Mouse (Mus musculus) megakaryocyte, embryonic 14.5 days (primary cell): ENCODE measurements around the gene Lrp1. TPM values are rescaled to one million over a fixed set of nuclear protein-coding genes. Genes with fewer than 3 reads are reported as not detected.

Experiments used
- H3K27me3 ChIP-seq: replicated peaks from 2 replicates; pipeline ENCODE3; 2012; ENCODE audit warnings: inconsistent platforms
- H3K36me3 ChIP-seq: replicated peaks from 2 replicates; pipeline ENCODE3; 2012; ENCODE audit warnings: low read length, inconsistent platforms, mixed read lengths
- H3K4me1 ChIP-seq: 2 replicates; pipeline ENCODE4 v1.6.1; 2012; ENCODE audit warnings: inconsistent platforms
- H3K4me3 ChIP-seq: replicated peaks from 2 replicates; pipeline ENCODE3; 2012; ENCODE audit warnings: moderate library complexity, mild to moderate bottlenecking, inconsistent platforms
- H3K9me3 ChIP-seq: 2 replicates; pipeline ENCODE4 v1.6.1; 2012; ENCODE audit warnings: inconsistent platforms
- FLI1 ChIP-seq: IDR thresholded peaks from 2 replicates; pipeline ENCODE4 v1.6.1; 2012; ENCODE audit warnings: low read length, inconsistent platforms, mixed read lengths
- GATA1 ChIP-seq: IDR thresholded peaks from 3 replicates; pipeline ENCODE4 v1.6.1; 2012; ENCODE audit warnings: mixed read lengths, low read length, inconsistent platforms, borderline replicate concordance
- polyA plus RNA-seq: library from polyadenylated mRNA; stranded (reverse); fragments of >175 nt; gene quantifications from 2 replicates; pipeline ENCODE4 v1.2.3, GENCODE M21; 2012; ENCODE audit warnings: low replicate concordance; ENCODE audit not compliant: insufficient read depth

Gene Lrp1
- polyA plus RNA-seq, 1 experiment: 208 TPM

DNA sequence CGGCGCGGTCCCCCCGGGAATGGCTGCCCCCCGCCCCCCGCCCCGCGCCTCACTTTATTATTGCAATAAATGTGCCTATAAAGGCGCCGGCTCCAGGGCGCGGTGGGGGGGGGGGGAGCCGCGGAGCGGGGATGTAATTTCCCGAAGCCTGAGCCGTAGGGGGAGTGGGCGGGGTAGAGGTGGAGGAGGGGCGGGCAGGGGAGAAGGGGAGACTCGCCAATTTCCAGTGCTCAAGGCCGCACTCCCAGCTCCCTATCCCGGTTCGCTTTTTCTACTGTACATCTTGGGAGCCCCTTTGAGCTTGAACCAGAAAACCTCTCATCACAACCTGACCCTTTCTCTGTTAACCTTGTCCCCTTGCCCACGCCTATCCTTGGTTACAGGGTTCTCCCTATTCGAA is 90.0 kb downstream of the Lrp1 start:
- H3K27me3 ChIP-seq: peaks cover 100% of the 10 kb centered on the region
- H3K36me3 ChIP-seq: no peaks in the 10 kb centered on the region
- H3K9me3 ChIP-seq: peaks cover 4% of the 10 kb centered on the region; the same call in 1 of the 2 replicates
- TF ChIP-seq FLI1 (no peak), GATA1 (no peak)
- no peak overlapping the region for H3K4me3 ChIP-seq
- H3K4me1 ChIP-seq: peaks cover 62% of the 10 kb centered on the region

GRCm38 (mm10) chr10:127527481-127527880 is 93.5 kb downstream of the Lrp1 start:
- Histone ChIP-seq H3K4me3 (peak overlapping the region; percentile 50), H3K36me3 (no peaks in the 10 kb centered on the region), H3K27me3 (peaks cover 87% of the 10 kb centered on the region), H3K9me3 (no peaks in the 10 kb centered on the region), H3K4me1 (peaks cover 54% of the 10 kb centered on the region)
- TF ChIP-seq FLI1: no peak
- TF ChIP-seq GATA1: no peak

GRCm38 (mm10) chr10:127526681-127527080 is 94.3 kb downstream of the Lrp1 start:
- Histone ChIP-seq H3K36me3 (no peaks in the 10 kb centered on the region), H3K4me1 (peaks cover 52% of the 10 kb centered on the region), H3K9me3 (no peaks in the 10 kb centered on the region), H3K4me3 (peak overlapping the region; percentile 91), H3K27me3 (peaks cover 79% of the 10 kb centered on the region)
- TF ChIP-seq FLI1: no peak
- no peak for TF ChIP-seq GATA1

GRCm38 (mm10) chr10:127526048-127526447 is 94.9 kb downstream of the Lrp1 start:
- Histone ChIP-seq H3K36me3 (no peaks in the 10 kb centered on the region), H3K4me3 (peak overlapping the region; percentile 91), H3K27me3 (peaks cover 72% of the 10 kb centered on the region), H3K9me3 (no peaks in the 10 kb centered on the region), H3K4me1 (peaks cover 58% of the 10 kb centered on the region)
- no peak for TF ChIP-seq GATA1
- no peak for TF ChIP-seq FLI1

DNA sequence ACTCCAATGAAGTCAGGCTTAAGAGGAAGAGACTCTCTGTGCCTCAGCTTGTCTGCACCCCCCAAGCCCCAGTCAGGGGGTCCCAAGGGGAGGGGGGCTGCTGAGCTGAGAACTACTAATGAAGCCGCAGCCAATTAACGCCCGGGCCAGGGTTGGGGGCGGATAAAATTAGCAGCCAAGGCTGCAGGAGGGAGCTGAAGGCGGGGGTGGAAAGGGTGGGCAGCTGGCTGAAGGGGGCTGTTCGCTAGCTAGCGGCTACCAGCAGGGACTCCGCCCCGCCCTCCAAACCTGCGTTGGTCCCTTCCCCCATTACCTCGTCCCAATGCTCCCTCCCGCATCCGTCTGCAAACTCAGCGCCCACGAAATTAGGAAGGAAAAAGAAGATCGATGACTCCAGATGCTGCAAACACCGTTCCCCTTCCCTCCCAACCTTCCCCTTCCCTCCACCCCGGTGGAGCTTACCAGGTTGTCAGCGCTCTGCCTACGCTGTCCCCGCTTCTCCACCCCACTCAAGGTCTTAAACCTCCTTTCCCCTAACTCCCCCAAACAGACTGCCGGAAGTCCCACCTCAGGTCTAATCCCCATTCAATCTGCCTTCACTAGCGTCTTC is 96.2 kb downstream of the Lrp1 start:
- H3K4me1 ChIP-seq: peaks cover 67% of the 10 kb centered on the region
- H3K4me3 ChIP-seq: no peak overlapping the region
- TF ChIP-seq GATA1 (no peak), FLI1 (no peak)
- no peaks in the 10 kb centered on the region for H3K9me3 ChIP-seq
- peaks cover 59% of the 10 kb centered on the region for H3K27me3 ChIP-seq
- peaks cover 12% of the 10 kb centered on the region for H3K36me3 ChIP-seq

GRCm38 (mm10) chr10:127522088-127522581 is 98.8 kb downstream of the Lrp1 start, which contains the start of gene Shmt2:
Gene Shmt2, minus strand, starts transcription at chr10:127522444.
- peaks cover 64% of the 10 kb centered on the region for H3K4me1 ChIP-seq
- H3K27me3 ChIP-seq: peaks cover 33% of the 10 kb centered on the region
- no peaks in the 10 kb centered on the region for H3K9me3 ChIP-seq
- TF ChIP-seq GATA1: no peak
- TF ChIP-seq FLI1: no peak
- peak within 1 kb of the TSS; percentile 94 for H3K4me3 ChIP-seq
- peaks cover 38% of the 10 kb centered on the region for H3K36me3 ChIP-seq

DNA sequence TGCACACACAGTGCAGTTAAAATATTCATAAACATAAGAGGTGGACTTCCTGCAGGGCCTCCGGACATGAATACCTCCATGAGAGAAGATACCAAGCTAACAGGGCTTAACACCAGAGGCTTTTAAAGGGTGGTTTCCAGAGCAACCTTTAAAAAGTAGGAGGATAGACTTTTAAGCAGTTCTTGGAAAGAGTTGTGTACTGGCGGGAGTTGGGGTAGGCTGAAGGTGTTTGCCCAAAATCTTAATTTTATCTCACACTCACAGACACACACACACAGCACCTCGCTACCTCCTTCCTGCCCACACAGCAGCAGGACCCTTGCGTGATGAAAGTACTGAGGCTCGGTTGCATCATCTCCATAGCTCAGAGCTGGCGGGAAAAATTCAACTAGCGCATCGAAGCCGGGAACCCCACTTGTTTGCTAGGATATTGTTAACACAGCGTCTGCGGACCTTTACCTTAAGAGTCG is 99.3 kb downstream of the Lrp1 start:
- TF ChIP-seq GATA1 (no peak), FLI1 (no peak)
- peaks cover 28% of the 10 kb centered on the region for H3K27me3 ChIP-seq
- H3K4me1 ChIP-seq: peaks cover 61% of the 10 kb centered on the region

GRCm38 (mm10) chr10:127520714-127521357 is 100.1 kb downstream of the Lrp1 start:
- Histone ChIP-seq H3K27me3 (peaks cover 25% of the 10 kb centered on the region), H3K4me3 (peak overlapping the region; percentile 94), H3K4me1 (peaks cover 57% of the 10 kb centered on the region), H3K36me3 (peaks cover 47% of the 10 kb centered on the region), H3K9me3 (no peaks in the 10 kb centered on the region)
- no peak for TF ChIP-seq GATA1
- TF ChIP-seq FLI1: no peak

More for the DNA sequence above, 99.3 kb downstream of the Lrp1 start:
- Histone ChIP-seq H3K36me3 (peaks cover 43% of the 10 kb centered on the region), H3K4me3 (peak overlapping the region; percentile 94), H3K9me3 (no peaks in the 10 kb centered on the region)

- Histone ChIP-seq H3K4me3 (peak overlapping the region; percentile 7), H3K9me3 (no peaks in the 10 kb centered on the region), H3K4me1 (peaks cover 56% of the 10 kb centered on the region), H3K27me3 (peaks cover 25% of the 10 kb centered on the region), H3K36me3 (peaks cover 47% of the 10 kb centered on the region)
- TF ChIP-seq FLI1 (no peak), GATA1 (no peak)
These were observed 100.8 kb downstream of the Lrp1 start for GRCm38 (mm10) chr10:127519903-127520713.
